In the genomic region with DNA sequence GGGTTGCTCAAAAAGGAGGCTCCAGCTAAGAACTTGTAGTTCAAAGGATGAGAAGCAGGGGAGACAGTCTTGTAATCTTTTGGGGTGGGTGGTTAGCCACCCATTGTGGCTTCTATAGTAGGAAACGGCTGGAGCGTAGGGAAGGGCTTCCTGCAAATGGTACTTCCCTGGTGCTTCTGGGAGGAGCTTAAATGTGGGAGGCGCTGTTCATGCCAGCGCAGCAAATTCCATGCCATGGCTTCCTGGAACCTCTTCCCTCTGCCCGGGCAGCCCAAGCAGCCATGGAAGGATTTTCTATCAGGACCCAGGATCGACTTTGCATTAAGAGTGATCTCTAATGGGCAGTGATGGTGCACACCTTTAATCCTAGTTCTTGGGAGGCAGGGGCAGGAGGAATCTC, we compare ENCODE assay signal across 7 mouse cellular contexts. TPM values are rescaled to one million over a fixed set of nuclear protein-coding genes. Genes with fewer than 3 reads are reported as not detected.
"Had no signal": no experiment of that assay in that cellular context is flagged by ENCODE, and none has a peak within 500 bp of the region (broad histone marks: within the 10 kb centered on the region; RNA-seq: fewer than 3 reads in every experiment).

No protein-coding gene starts in this region.

- H3K27me3 ChIP-seq: limb, embryonic 15.5 days; liver, embryonic 13.5 days; neural tube, embryonic 12.5 days had no signal

- H3K9me3 ChIP-seq: limb, embryonic 15.5 days; liver, embryonic 13.5 days; neural tube, embryonic 12.5 days had no signal

- H3K4me1 ChIP-seq: neural tube, embryonic 12.5 days had no signal

- H3K9ac ChIP-seq: limb, embryonic 15.5 days; liver, embryonic 13.5 days had no signal

- H3K4me3 ChIP-seq: limb, embryonic 15.5 days; liver, embryonic 13.5 days; neural tube, embryonic 12.5 days had no signal

- H3K27ac ChIP-seq: kidney, postnatal 0 days; limb, embryonic 15.5 days; liver, embryonic 13.5 days; neural tube, embryonic 12.5 days had no signal

- H3K4me2 ChIP-seq: limb, embryonic 15.5 days; liver, embryonic 13.5 days; neural tube, embryonic 12.5 days had no signal

RNA-seq across cellular contexts. Expression of gene P2rx5, which starts 8.4 kb away (rescaled TPM):
- total RNA-seq: monocyte, adult 5-6 weeks had no signal
- polyA plus RNA-seq: intestine, embryonic 14.5 days; midbrain, embryonic 14.5 days had no signal
